Mouse (Mus musculus): ENCODE measurements at regions not wholly inside any gene's neighbourhood (a gene's known extent, or its start where the extent isn't known, plus 50 kb on each side); places are given as distances from the start of the nearest gene placed in this dataset.

GRCm38 (mm10) chr14:58631221-58631620 lies 511.5 kb downstream of the 1700129C05Rik start:
- no peak for ATAC-seq (replicated peaks; ENCODE audit: insufficient number of reproducible peaks, low FRiP score, low TSS enrichment, low read depth)
- H3K4me3 ChIP-seq (ENCODE audit: low read depth, low read length), result no peak overlapping the region
- no peak overlapping the region for H3K27ac ChIP-seq (replicated peaks; ENCODE audit: low read depth, low read length)
- H3K27me3 ChIP-seq (ENCODE audit: control insufficient read depth, insufficient read depth, low read length), result no peaks in the 10 kb centered on the region
- no peak overlapping the region for H3K9ac ChIP-seq (replicated peaks; ENCODE audit: low read length)
- peak; percentile 55 for DNase-seq (ENCODE audit: low spot score)
- H3K4me1 ChIP-seq (ENCODE audit: control insufficient read depth, insufficient read depth, low read length), result no peaks in the 10 kb centered on the region
- no peaks in the 10 kb centered on the region for H3K9me3 ChIP-seq (replicated peaks; ENCODE audit: control insufficient read depth, low read length)
- no peaks in the 10 kb centered on the region for H3K36me3 ChIP-seq (replicated peaks; ENCODE audit: control insufficient read depth, insufficient read depth, low read depth, low read length)
- H3K4me2 ChIP-seq (ENCODE audit: low read depth, low read length), result no peak overlapping the region
- WGBS, result 31% methylated on average over 9 of the region's 9 CpGs

GRCm38 (mm10) chr14:58628266-58628665 lies 514.4 kb downstream of the 1700129C05Rik start:
- Histone ChIP-seq H3K27ac (replicated peaks; ENCODE audit: low read depth, low read length) (no peak overlapping the region), H3K36me3 (replicated peaks; ENCODE audit: control insufficient read depth, insufficient read depth, low read depth, low read length) (no peaks in the 10 kb centered on the region), H3K9me3 (replicated peaks; ENCODE audit: control insufficient read depth, low read length) (no peaks in the 10 kb centered on the region), H3K4me3 (ENCODE audit: low read depth, low read length) (no peak overlapping the region), H3K4me1 (ENCODE audit: control insufficient read depth, insufficient read depth, low read length) (no peaks in the 10 kb centered on the region), H3K27me3 (ENCODE audit: control insufficient read depth, insufficient read depth, low read length) (no peaks in the 10 kb centered on the region), H3K4me2 (ENCODE audit: low read depth, low read length) (no peak overlapping the region), H3K9ac (replicated peaks; ENCODE audit: low read length) (no peak overlapping the region)
- no peak for DNase-seq (ENCODE audit: low spot score)
- no peak for ATAC-seq (replicated peaks; ENCODE audit: insufficient number of reproducible peaks, low FRiP score, low TSS enrichment, low read depth)
- whole genome bisulfite sequencing, result 97% methylated on average over 2 of the region's 2 CpGs

- ATAC-seq (replicated peaks; ENCODE audit: insufficient number of reproducible peaks, low FRiP score, low TSS enrichment, low read depth) (no peak), DNase-seq (ENCODE audit: low spot score) (no peak)
- Histone ChIP-seq H3K4me3 (ENCODE audit: low read depth, low read length) (no peak overlapping the region), H3K4me2 (ENCODE audit: low read depth, low read length) (no peak overlapping the region), H3K27me3 (ENCODE audit: control insufficient read depth, insufficient read depth, low read length) (no peaks in the 10 kb centered on the region), H3K27ac (replicated peaks; ENCODE audit: low read depth, low read length) (no peak overlapping the region), H3K9ac (replicated peaks; ENCODE audit: low read length) (no peak overlapping the region), H3K9me3 (replicated peaks; ENCODE audit: control insufficient read depth, low read length) (no peaks in the 10 kb centered on the region), H3K4me1 (ENCODE audit: control insufficient read depth, insufficient read depth, low read length) (no peaks in the 10 kb centered on the region), H3K36me3 (replicated peaks; ENCODE audit: control insufficient read depth, insufficient read depth, low read depth, low read length) (no peaks in the 10 kb centered on the region)
- WGBS, result 60% methylated on average over 5 of the region's 5 CpGs
These were observed 516.0 kb downstream of the 1700129C05Rik start for GRCm38 (mm10) chr14:58626506-58627256.

DNA sequence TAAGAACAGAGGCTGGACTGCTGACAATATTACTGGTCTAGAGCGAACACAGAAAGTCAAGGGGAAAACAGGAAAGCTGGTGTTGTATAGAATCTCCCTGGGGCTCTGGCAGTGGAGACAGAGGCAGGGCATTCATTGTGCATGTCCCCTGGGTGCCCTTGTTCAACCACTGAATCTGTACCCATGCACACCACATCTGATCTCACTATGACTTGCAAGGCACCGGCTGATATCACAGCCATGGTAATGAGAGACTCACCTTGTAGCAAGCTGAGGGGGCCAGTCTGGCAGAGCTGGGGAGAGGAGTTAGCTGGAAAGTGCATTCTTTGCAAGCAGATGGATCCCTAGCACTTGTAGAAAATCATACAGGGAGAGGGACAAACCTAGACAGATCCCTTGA lies 522.5 kb downstream of the 1700129C05Rik start:
- ATAC-seq (replicated peaks; ENCODE audit: insufficient number of reproducible peaks, low FRiP score, low TSS enrichment, low read depth), result no peak

DNA sequence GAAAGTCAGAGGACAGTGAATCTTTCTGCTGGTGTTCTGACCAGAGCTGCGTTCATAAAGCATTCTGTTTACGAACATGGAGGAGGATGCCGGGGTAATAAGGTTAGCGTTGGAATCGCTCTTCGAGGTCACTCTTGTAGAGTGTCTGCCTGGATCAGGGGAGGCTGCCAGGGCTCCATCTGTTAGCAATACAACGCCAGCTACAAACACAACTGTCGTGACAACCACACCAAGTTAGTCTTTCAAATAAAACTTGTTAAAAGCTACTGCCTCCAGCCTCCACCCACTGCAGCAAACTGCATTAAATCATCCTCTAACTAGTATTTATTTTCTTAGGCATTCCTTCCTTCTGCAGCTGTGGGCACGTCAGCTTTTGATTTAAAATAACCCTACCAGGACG lies 525.0 kb downstream of the 1700129C05Rik start:
- peak; percentile 22 for DNase-seq (ENCODE audit: low spot score)
- no peak overlapping the region for H3K4me3 ChIP-seq (ENCODE audit: low read depth, low read length)
- H3K4me1 ChIP-seq (ENCODE audit: control insufficient read depth, insufficient read depth, low read length), result no peaks in the 10 kb centered on the region
- no peaks in the 10 kb centered on the region for H3K36me3 ChIP-seq (replicated peaks; ENCODE audit: control insufficient read depth, insufficient read depth, low read depth, low read length)
- no peak for ATAC-seq (replicated peaks; ENCODE audit: insufficient number of reproducible peaks, low FRiP score, low TSS enrichment, low read depth)
- 69% methylated on average over 10 of the region's 10 CpGs for WGBS
- H3K4me2 ChIP-seq (ENCODE audit: low read depth, low read length), result no peak overlapping the region
- H3K27ac ChIP-seq (replicated peaks; ENCODE audit: low read depth, low read length), result no peak overlapping the region
- H3K9me3 ChIP-seq (replicated peaks; ENCODE audit: control insufficient read depth, low read length), result no peaks in the 10 kb centered on the region
- H3K27me3 ChIP-seq (ENCODE audit: control insufficient read depth, insufficient read depth, low read length), result no peaks in the 10 kb centered on the region
- no peak overlapping the region for H3K9ac ChIP-seq (replicated peaks; ENCODE audit: low read length)

More for the DNA sequence above, 522.5 kb downstream of the 1700129C05Rik start:
- H3K9ac ChIP-seq (replicated peaks; ENCODE audit: low read length), result no peak overlapping the region
- H3K27me3 ChIP-seq (ENCODE audit: control insufficient read depth, insufficient read depth, low read length), result no peaks in the 10 kb centered on the region
- H3K27ac ChIP-seq (replicated peaks; ENCODE audit: low read depth, low read length), result no peak overlapping the region
- no peak overlapping the region for H3K4me2 ChIP-seq (ENCODE audit: low read depth, low read length)
- WGBS, result 89% methylated on average over 2 of the region's 2 CpGs
- no peak for DNase-seq (ENCODE audit: low spot score)
- no peaks in the 10 kb centered on the region for H3K36me3 ChIP-seq (replicated peaks; ENCODE audit: control insufficient read depth, insufficient read depth, low read depth, low read length)
- H3K4me3 ChIP-seq (ENCODE audit: low read depth, low read length), result no peak overlapping the region
- H3K9me3 ChIP-seq (replicated peaks; ENCODE audit: control insufficient read depth, low read length), result no peaks in the 10 kb centered on the region
- no peaks in the 10 kb centered on the region for H3K4me1 ChIP-seq (ENCODE audit: control insufficient read depth, insufficient read depth, low read length)

- ATAC-seq (replicated peaks; ENCODE audit: insufficient number of reproducible peaks, low FRiP score, low TSS enrichment, low read depth) (no peak), DNase-seq (ENCODE audit: low spot score) (no peak)
- Histone ChIP-seq H3K4me1 (ENCODE audit: control insufficient read depth, insufficient read depth, low read length) (no peaks in the 10 kb centered on the region), H3K9me3 (replicated peaks; ENCODE audit: control insufficient read depth, low read length) (no peaks in the 10 kb centered on the region), H3K36me3 (replicated peaks; ENCODE audit: control insufficient read depth, insufficient read depth, low read depth, low read length) (no peaks in the 10 kb centered on the region), H3K27ac (replicated peaks; ENCODE audit: low read depth, low read length) (no peak overlapping the region), H3K4me2 (ENCODE audit: low read depth, low read length) (no peak overlapping the region), H3K27me3 (ENCODE audit: control insufficient read depth, insufficient read depth, low read length) (no peaks in the 10 kb centered on the region), H3K9ac (replicated peaks; ENCODE audit: low read length) (no peak overlapping the region), H3K4me3 (ENCODE audit: low read depth, low read length) (no peak overlapping the region)
- WGBS, result 68% methylated on average over 4 of the region's 4 CpGs
These were observed 534.5 kb downstream of the 1700129C05Rik start for GRCm38 (mm10) chr14:58608216-58608615.

- 80% methylated on average over 2 of the region's 2 CpGs for WGBS
These were observed 535.0 kb downstream of the 1700129C05Rik start for GRCm38 (mm10) chr14:58607734-58608133.

DNA sequence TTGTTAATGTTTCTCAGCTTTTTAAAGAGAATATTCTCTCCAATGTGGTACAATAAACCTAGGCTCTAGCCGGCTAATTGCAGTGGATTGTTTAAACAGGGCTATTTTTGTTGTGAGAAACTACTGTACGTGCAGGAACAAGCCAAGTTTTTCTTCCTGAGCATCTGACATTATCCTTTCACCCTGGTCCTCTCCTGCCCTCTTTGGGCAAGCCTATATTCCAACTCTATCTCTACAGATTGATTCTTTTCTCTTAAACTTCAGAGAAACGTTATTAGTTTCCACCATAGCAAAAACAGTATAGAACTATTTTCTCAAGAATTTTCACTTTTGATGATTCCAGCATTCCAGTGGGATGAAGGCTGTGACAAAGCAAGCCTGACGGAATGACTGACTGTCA lies 535.2 kb downstream of the Fgf9 start:
- no peaks in the 10 kb centered on the region for H3K36me3 ChIP-seq (replicated peaks; ENCODE audit: control insufficient read depth, insufficient read depth, low read depth, low read length)
- H3K4me1 ChIP-seq (ENCODE audit: control insufficient read depth, insufficient read depth, low read length), result no peaks in the 10 kb centered on the region
- DNase-seq (ENCODE audit: low spot score) (no peak), ATAC-seq (replicated peaks; ENCODE audit: insufficient number of reproducible peaks, low FRiP score, low TSS enrichment, low read depth) (no peak)
- H3K9me3 ChIP-seq (replicated peaks; ENCODE audit: control insufficient read depth, low read length), result no peaks in the 10 kb centered on the region
- no peak overlapping the region for H3K4me2 ChIP-seq (ENCODE audit: low read depth, low read length)
- no peak overlapping the region for H3K4me3 ChIP-seq (ENCODE audit: low read depth, low read length)
- 75% methylated on average over 4 of the region's 4 CpGs for WGBS
- H3K27ac ChIP-seq (replicated peaks; ENCODE audit: low read depth, low read length), result no peak overlapping the region
- no peak overlapping the region for H3K9ac ChIP-seq (replicated peaks; ENCODE audit: low read length)
- H3K27me3 ChIP-seq (ENCODE audit: control insufficient read depth, insufficient read depth, low read length), result no peaks in the 10 kb centered on the region

More at GRCm38 (mm10) chr14:58607734-58608133, 535.0 kb downstream of the 1700129C05Rik start:
- ATAC-seq (replicated peaks; ENCODE audit: insufficient number of reproducible peaks, low FRiP score, low TSS enrichment, low read depth) (no peak), DNase-seq (ENCODE audit: low spot score) (no peak)
- H3K4me3 ChIP-seq (ENCODE audit: low read depth, low read length), result no peak overlapping the region
- H3K36me3 ChIP-seq (replicated peaks; ENCODE audit: control insufficient read depth, insufficient read depth, low read depth, low read length), result no peaks in the 10 kb centered on the region
- no peaks in the 10 kb centered on the region for H3K4me1 ChIP-seq (ENCODE audit: control insufficient read depth, insufficient read depth, low read length)
- no peak overlapping the region for H3K4me2 ChIP-seq (ENCODE audit: low read depth, low read length)
- H3K9ac ChIP-seq (replicated peaks; ENCODE audit: low read length), result no peak overlapping the region
- no peaks in the 10 kb centered on the region for H3K9me3 ChIP-seq (replicated peaks; ENCODE audit: control insufficient read depth, low read length)
- no peaks in the 10 kb centered on the region for H3K27me3 ChIP-seq (ENCODE audit: control insufficient read depth, insufficient read depth, low read length)
- H3K27ac ChIP-seq (replicated peaks; ENCODE audit: low read depth, low read length), result no peak overlapping the region
